8 mouse cellular contexts compared by ENCODE assay signal in the genomic region with DNA sequence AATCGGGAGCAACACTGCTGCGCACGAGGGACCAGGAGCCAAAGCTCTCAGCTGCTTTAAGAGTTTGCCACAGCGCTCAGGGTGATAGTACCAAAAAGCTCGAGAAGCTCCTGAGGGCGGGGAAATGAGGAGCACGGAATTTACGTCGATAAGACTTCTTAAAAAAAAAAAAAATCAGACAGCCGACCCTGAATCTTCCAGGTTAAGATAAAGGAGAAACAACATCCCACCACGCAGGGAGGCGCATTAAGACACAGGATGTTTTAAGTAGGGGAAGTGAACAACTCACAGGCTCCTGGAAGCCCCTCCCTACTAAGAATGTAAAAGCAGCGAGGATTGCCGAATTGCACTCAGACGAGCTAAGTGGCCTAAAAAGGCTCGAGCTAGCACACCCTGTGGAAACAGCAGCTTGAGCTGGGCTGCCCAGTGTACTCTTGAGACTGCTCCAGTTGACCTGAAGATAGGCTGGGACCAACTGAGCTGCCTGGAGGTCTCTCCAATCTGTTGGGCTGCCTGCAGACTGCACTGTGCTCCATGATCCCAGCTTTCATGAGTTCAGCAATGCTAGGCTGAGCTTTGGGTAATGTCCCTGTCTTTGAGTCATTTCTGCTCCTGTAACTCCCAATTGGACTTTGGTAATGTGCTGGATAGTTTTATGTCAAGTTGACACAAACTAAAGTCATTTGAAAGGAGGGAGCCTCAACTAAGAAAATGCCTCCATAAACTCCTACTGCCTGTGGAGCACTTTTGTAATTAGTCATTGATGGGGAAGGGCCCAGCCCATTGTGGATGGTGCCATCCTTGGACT. TPM values are rescaled to one million over a fixed set of nuclear protein-coding genes. Genes with fewer than 3 reads are reported as not detected.
DNase-seq lines count a peak whose midpoint lies in the region; ATAC-seq and TF ChIP-seq lines count a peak whose summit lies in the region.

No protein-coding gene starts in this region.

- H3K9me3 ChIP-seq in heart, embryonic 14.5 days (ENCODE audit: control insufficient read depth, low read length) = no peaks in the 10 kb centered on the region
- H3K9me3 ChIP-seq in liver, embryonic 11.5 days (ENCODE audit: control insufficient read depth, low read length) = no peaks in the 10 kb centered on the region
- H3K9me3 ChIP-seq in midbrain, postnatal 0 days (ENCODE audit: low read length) = no peaks in the 10 kb centered on the region

- H3K4me3 ChIP-seq in gastrocnemius, adult 2 months = peak overlapping the region; percentile 94
- H3K4me3 ChIP-seq in heart, embryonic 14.5 days (ENCODE audit: control insufficient read depth in 1 of 2, insufficient read depth in 1 of 2, low read depth in 1 of 2, low read length in 2 of 2) = peak overlapping the region; percentile 63 to 78
- peak overlapping the region; percentile 78 for H3K4me3 ChIP-seq in liver, embryonic 11.5 days (ENCODE audit: low read depth, low read length)
- peak overlapping the region; percentile 71 for H3K4me3 ChIP-seq in midbrain, postnatal 0 days (ENCODE audit: low read depth, low read length)

- H3K4me2 ChIP-seq in heart, embryonic 14.5 days (ENCODE audit: low read length) = peak overlapping the region; percentile 95
- peak overlapping the region; percentile 86 for H3K4me2 ChIP-seq in liver, embryonic 11.5 days
- H3K4me2 ChIP-seq in midbrain, postnatal 0 days (ENCODE audit: low read depth, low read length, poor library complexity, severe bottlenecking) = peak overlapping the region; percentile 89

- intact Hi-C loops in gastrocnemius, adult 2 months (cut with DNase I) = loop anchor here (5.0 kb wide), 2 partner anchors 76 to 131 kb away; partner anchors contain the start of gene Sumo2

- no peak for TF ChIP-seq CTCF in gastrocnemius, adult 2 months (IDR thresholded peaks at IDR 0.05)
- TF ChIP-seq CTCF in midbrain, postnatal 0 days (IDR thresholded peaks at IDR 0.05) = no peak

- H3K27ac ChIP-seq in gastrocnemius, adult 2 months = peak overlapping the region; percentile 100
- peak overlapping the region; percentile 82 to 96 for H3K27ac ChIP-seq in heart, embryonic 14.5 days (replicated peaks in 1 of 2; ENCODE audit: control insufficient read depth in 1 of 2, insufficient read depth in 1 of 2, low read depth in 2 of 2, low read length in 2 of 2)
- peak overlapping the region; percentile 98 for H3K27ac ChIP-seq in liver, embryonic 11.5 days (ENCODE audit: low read depth, low read length)
- H3K27ac ChIP-seq in midbrain, postnatal 0 days (ENCODE audit: low read depth, low read length) = no peak overlapping the region

- peak overlapping the region; percentile 90 for H3K9ac ChIP-seq in heart, embryonic 14.5 days (ENCODE audit: low read length)
- H3K9ac ChIP-seq in liver, embryonic 11.5 days (ENCODE audit: low read depth, low read length) = peak overlapping the region; percentile 81
- H3K9ac ChIP-seq in midbrain, postnatal 0 days (replicated peaks; ENCODE audit: low read length, poor library complexity, severe bottlenecking) = peak overlapping the region; percentile 83

- no peak for ATAC-seq in heart, embryonic 14.5 days (ENCODE audit: insufficient number of reproducible peaks, insufficient read depth, low FRiP score, low read depth)
- peak; percentile 60 for ATAC-seq in liver, embryonic 11.5 days (replicated peaks; ENCODE audit: low FRiP score)
- no peak for ATAC-seq in midbrain, postnatal 0 days (ENCODE audit: low FRiP score)

- H3K36me3 ChIP-seq in heart, embryonic 14.5 days (ENCODE audit: control insufficient read depth, insufficient read depth, low read length) = peaks cover 47% of the 10 kb centered on the region
- H3K36me3 ChIP-seq in liver, embryonic 11.5 days (ENCODE audit: control insufficient read depth, insufficient read depth, low read length) = peaks cover 18% of the 10 kb centered on the region
- peaks cover 21% of the 10 kb centered on the region for H3K36me3 ChIP-seq in midbrain, postnatal 0 days (ENCODE audit: insufficient read depth, low read length)

- DNase-seq in gastrocnemius, adult 2 months = no peak
- DNase-seq in gastrocnemius, postnatal 25 days = no peak
- peak; percentile 21 for DNase-seq in Muller cell, postnatal 12 days (ENCODE audit: inconsistent ontology term)
- DNase-seq in liver, embryonic 11.5 days (ENCODE audit: low spot score) = no peak
- no peak for DNase-seq in midbrain, postnatal 0 days (ENCODE audit: low spot score)
- no peak for DNase-seq in right cerebral cortex, postnatal 25 days
- DNase-seq in cerebellum, postnatal 14 days = no peak

- no peaks in the 10 kb centered on the region for H3K27me3 ChIP-seq in heart, embryonic 14.5 days (ENCODE audit: control insufficient read depth, insufficient read depth, low read length)
- no peaks in the 10 kb centered on the region for H3K27me3 ChIP-seq in liver, embryonic 11.5 days (replicated peaks; ENCODE audit: control insufficient read depth, insufficient read depth, low read length)
- no peaks in the 10 kb centered on the region for H3K27me3 ChIP-seq in midbrain, postnatal 0 days (ENCODE audit: insufficient read depth, low read length)

- peaks cover 19 to 36% of the 10 kb centered on the region in 2 experiments; a peak in 3 of 4 replicates for H3K4me1 ChIP-seq in heart, embryonic 14.5 days (ENCODE audit: control insufficient read depth in 2 of 2, insufficient read depth in 2 of 2, low read length in 2 of 2)
- peaks cover 17% of the 10 kb centered on the region for H3K4me1 ChIP-seq in liver, embryonic 11.5 days (replicated peaks; ENCODE audit: control insufficient read depth, insufficient read depth, low read length)
- H3K4me1 ChIP-seq in midbrain, postnatal 0 days (ENCODE audit: insufficient read depth, low read length) = no peaks in the 10 kb centered on the region

- 2% methylated on average over 16 of the region's 16 CpGs for whole genome bisulfite sequencing in heart, embryonic 14.5 days
- under 1% methylated on average over 16 of the region's 16 CpGs for WGBS in liver, embryonic 11.5 days
- WGBS in midbrain, postnatal 0 days = 1% methylated on average over 16 of the region's 16 CpGs

RNA-seq across cellular contexts. Expression of gene Mif4gd, which starts 0.6 kb away (rescaled TPM):
- total RNA-seq in gastrocnemius, adult 2 months (2021) = 10 to 100 TPM; 46.0 to 55.0 TPM
- 10 to 100 TPM; 35.1 to 54.4 TPM for total RNA-seq in gastrocnemius, postnatal 25 days (2021)
- polyA plus RNA-seq in heart, embryonic 14.5 days (2014; fragmentation: Nextera tagmentation; extraction: Ambion mirVana) = 31.7 and 32.3 TPM in 2 replicates
- 39.0 and 41.4 TPM in 2 replicates for polyA plus RNA-seq in liver, embryonic 11.5 days (2014; fragmentation: Nextera tagmentation; extraction: Ambion mirVana)
- 13.6 and 13.7 TPM in 2 replicates for total RNA-seq in midbrain, postnatal 0 days (2014; rRNA removed)
- 15.7 and 17.7 TPM in 2 replicates for polyA plus RNA-seq in midbrain, postnatal 0 days (2015; fragmentation: Nextera tagmentation; extraction: Ambion mirVana)

RNA-seq across cellular contexts. Expression of gene Gga3, which starts 9.5 kb away (rescaled TPM):
- 10 to 100 TPM; 18.8 to 20.7 TPM for total RNA-seq in gastrocnemius, adult 2 months (2021)
- total RNA-seq in gastrocnemius, postnatal 25 days (2021) = 10 to 100 TPM; 10.8 to 12.5 TPM
- 16.1 and 17.2 TPM in 2 replicates for polyA plus RNA-seq in heart, embryonic 14.5 days (2014; fragmentation: Nextera tagmentation; extraction: Ambion mirVana)
- polyA plus RNA-seq in liver, embryonic 11.5 days (2014; fragmentation: Nextera tagmentation; extraction: Ambion mirVana) = 23.6 and 27.4 TPM in 2 replicates
- 34.5 and 42.3 TPM in 2 replicates for total RNA-seq in midbrain, postnatal 0 days (2014; rRNA removed)
- 20.5 and 22.6 TPM in 2 replicates for polyA plus RNA-seq in midbrain, postnatal 0 days (2015; fragmentation: Nextera tagmentation; extraction: Ambion mirVana)

RNA-seq across cellular contexts. Expression of gene Mrps7, which starts 9.6 kb away (rescaled TPM):
- 10 to 100 TPM; 66.8 to 88.5 TPM for total RNA-seq in gastrocnemius, adult 2 months (2021)
- 10 to 100 TPM; 62.2 to 67.5 TPM for total RNA-seq in gastrocnemius, postnatal 25 days (2021)
- polyA plus RNA-seq in heart, embryonic 14.5 days (2014; fragmentation: Nextera tagmentation; extraction: Ambion mirVana) = 79.9 and 87.4 TPM in 2 replicates
- polyA plus RNA-seq in liver, embryonic 11.5 days (2014; fragmentation: Nextera tagmentation; extraction: Ambion mirVana) = 121 and 125 TPM in 2 replicates
- total RNA-seq in midbrain, postnatal 0 days (2014; rRNA removed) = 37.9 and 39.6 TPM in 2 replicates
- polyA plus RNA-seq in midbrain, postnatal 0 days (2015; fragmentation: Nextera tagmentation; extraction: Ambion mirVana) = 77.8 and 81.8 TPM in 2 replicates

RNA-seq across cellular contexts. Expression of gene Slc25a19, which starts 14.8 kb away (rescaled TPM):
- 10 to 100 TPM; 43.1 to 51.5 TPM for total RNA-seq in gastrocnemius, adult 2 months (2021)
- 10 to 100 TPM; 44.7 to 58.7 TPM for total RNA-seq in gastrocnemius, postnatal 25 days (2021)
- 42.8 and 46.0 TPM in 2 replicates for polyA plus RNA-seq in heart, embryonic 14.5 days (2014; fragmentation: Nextera tagmentation; extraction: Ambion mirVana)
- 30.2 and 30.9 TPM in 2 replicates for polyA plus RNA-seq in liver, embryonic 11.5 days (2014; fragmentation: Nextera tagmentation; extraction: Ambion mirVana)
- 33.7 and 35.7 TPM in 2 replicates for total RNA-seq in midbrain, postnatal 0 days (2014; rRNA removed)
- 44.9 and 49.6 TPM in 2 replicates for polyA plus RNA-seq in midbrain, postnatal 0 days (2015; fragmentation: Nextera tagmentation; extraction: Ambion mirVana)

RNA-seq across cellular contexts. Expression of gene Nup85, which starts 49.1 kb away (rescaled TPM):
- total RNA-seq in gastrocnemius, adult 2 months (2021) = 10 to 100 TPM; 17.2 to 18.6 TPM
- 10 to 100 TPM; 21.4 to 23.8 TPM for total RNA-seq in gastrocnemius, postnatal 25 days (2021)
- polyA plus RNA-seq in heart, embryonic 14.5 days (2014; fragmentation: Nextera tagmentation; extraction: Ambion mirVana) = 85.2 and 89.3 TPM in 2 replicates
- polyA plus RNA-seq in liver, embryonic 11.5 days (2014; fragmentation: Nextera tagmentation; extraction: Ambion mirVana) = 277 and 296 TPM in 2 replicates
- 49.5 and 59.5 TPM in 2 replicates for total RNA-seq in midbrain, postnatal 0 days (2014; rRNA removed)
- 75.6 and 80.3 TPM in 2 replicates for polyA plus RNA-seq in midbrain, postnatal 0 days (2015; fragmentation: Nextera tagmentation; extraction: Ambion mirVana)
